Mouse (Mus musculus) myocyte (in vitro differentiated cells): Measurements from ENCODE around the gene Zswim5. TPM values are rescaled to one million over a fixed set of nuclear protein-coding genes. Genes with fewer than 3 reads are reported as not detected.

Source experiments
- H3K27me3 ChIP-seq: one replicate; pipeline ENCODE4 v1.6.1; 2011; ENCODE audit not compliant: control insufficient read depth, insufficient read depth, insufficient read length
- H3K36me3 ChIP-seq: one replicate; pipeline ENCODE4 v1.6.1; 2011; ENCODE audit not compliant: control insufficient read depth, insufficient read depth
- H3K4me2 ChIP-seq: one replicate; pipeline ENCODE4 v1.6.1; 2011; ENCODE audit warnings: low read depth, control low read depth
- H3K4me3 ChIP-seq: one replicate; pipeline ENCODE4 v1.5.1; 2011; ENCODE audit warnings: mild to moderate bottlenecking, control low read depth, moderate library complexity
- H3K79me2 ChIP-seq: one replicate; pipeline ENCODE4 v1.6.1; 2011; ENCODE audit not compliant: control insufficient read depth, insufficient read depth
- H3ac ChIP-seq: one replicate; pipeline ENCODE4 v1.6.1; 2011; ENCODE audit not compliant: control insufficient read depth, insufficient read length
- CEBPB ChIP-seq: IDR thresholded peaks from 2 replicates; pipeline ENCODE4 v1.6.1; 2011; ENCODE audit warnings: mild to moderate bottlenecking, moderate library complexity; ENCODE audit not compliant: poor library complexity, insufficient read depth, severe bottlenecking
- E2F4 ChIP-seq: IDR thresholded peaks from one replicate; pipeline ENCODE4 v1.6.1; 2011; ENCODE audit warnings: mild to moderate bottlenecking, control low read depth, moderate library complexity; ENCODE audit not compliant: insufficient read depth
- MAX ChIP-seq: IDR thresholded peaks from one replicate; pipeline ENCODE4 v1.6.1; 2011; ENCODE audit warnings: low read depth, mild to moderate bottlenecking, control low read depth
- MYOD1 ChIP-seq, 3 experiments: IDR thresholded peaks; one replicate each; pipeline ENCODE4 v1.6.1; 2011; ENCODE audit warnings: control low read depth in 2 of 3, low read depth in 2 of 3, mild to moderate bottlenecking in 2 of 3, moderate library complexity in 1 of 3; ENCODE audit not compliant: insufficient read length in 2 of 3, control insufficient read depth in 1 of 3
- MYOG ChIP-seq, 3 experiments: IDR thresholded peaks; one replicate each; pipeline ENCODE4 v1.6.1; 2011; ENCODE audit warnings: control low read depth in 2 of 3, low read depth in 2 of 3, mild to moderate bottlenecking in 2 of 3; ENCODE audit not compliant: insufficient read length in 2 of 3, control insufficient read depth in 1 of 3, insufficient read depth in 1 of 3
- POLR2A ChIP-seq: IDR thresholded peaks from one replicate; pipeline ENCODE4 v1.6.1; 2011; ENCODE audit warnings: low read depth, mild to moderate bottlenecking, control low read depth, moderate library complexity; ENCODE audit not compliant: insufficient read length
- POLR2AphosphoS2 ChIP-seq: IDR thresholded peaks from one replicate; pipeline ENCODE4 v1.6.1; 2011; ENCODE audit warnings: low read depth, control low read depth; ENCODE audit not compliant: insufficient read length
- REST ChIP-seq: IDR thresholded peaks from one replicate; pipeline ENCODE4 v1.6.1; 2011; ENCODE audit warnings: mild to moderate bottlenecking, control low read depth, moderate library complexity; ENCODE audit not compliant: insufficient read depth, insufficient read length
- SRF ChIP-seq: IDR thresholded peaks from one replicate; pipeline ENCODE4 v1.6.1; 2011; ENCODE audit warnings: low read depth; ENCODE audit not compliant: control insufficient read depth, insufficient read length
- TCF12 ChIP-seq: IDR thresholded peaks from one replicate; pipeline ENCODE4 v1.6.1; 2011; ENCODE audit warnings: mild to moderate bottlenecking, control low read depth; ENCODE audit not compliant: poor library complexity, insufficient read depth, severe bottlenecking
- TCF3 ChIP-seq: IDR thresholded peaks from one replicate; pipeline ENCODE4 v1.6.1; 2011; ENCODE audit warnings: low read depth, control low read depth; ENCODE audit not compliant: insufficient read length
- USF1 ChIP-seq: IDR thresholded peaks from one replicate; pipeline ENCODE4 v1.6.1; 2011; ENCODE audit warnings: low read depth, mild to moderate bottlenecking, control low read depth, moderate library complexity
- polyA plus RNA-seq: library from polyadenylated mRNA; unstranded; fragments of >200 nt; fragmentation: generic; extraction: Trizol; gene quantifications from one replicate; pipeline ENCODE4 v1.2.1, GENCODE M21; 2012; ENCODE audit warnings: missing spikeins

Gene Zswim5
- polyA plus RNA-seq, 1 experiment = not detected

DNA sequence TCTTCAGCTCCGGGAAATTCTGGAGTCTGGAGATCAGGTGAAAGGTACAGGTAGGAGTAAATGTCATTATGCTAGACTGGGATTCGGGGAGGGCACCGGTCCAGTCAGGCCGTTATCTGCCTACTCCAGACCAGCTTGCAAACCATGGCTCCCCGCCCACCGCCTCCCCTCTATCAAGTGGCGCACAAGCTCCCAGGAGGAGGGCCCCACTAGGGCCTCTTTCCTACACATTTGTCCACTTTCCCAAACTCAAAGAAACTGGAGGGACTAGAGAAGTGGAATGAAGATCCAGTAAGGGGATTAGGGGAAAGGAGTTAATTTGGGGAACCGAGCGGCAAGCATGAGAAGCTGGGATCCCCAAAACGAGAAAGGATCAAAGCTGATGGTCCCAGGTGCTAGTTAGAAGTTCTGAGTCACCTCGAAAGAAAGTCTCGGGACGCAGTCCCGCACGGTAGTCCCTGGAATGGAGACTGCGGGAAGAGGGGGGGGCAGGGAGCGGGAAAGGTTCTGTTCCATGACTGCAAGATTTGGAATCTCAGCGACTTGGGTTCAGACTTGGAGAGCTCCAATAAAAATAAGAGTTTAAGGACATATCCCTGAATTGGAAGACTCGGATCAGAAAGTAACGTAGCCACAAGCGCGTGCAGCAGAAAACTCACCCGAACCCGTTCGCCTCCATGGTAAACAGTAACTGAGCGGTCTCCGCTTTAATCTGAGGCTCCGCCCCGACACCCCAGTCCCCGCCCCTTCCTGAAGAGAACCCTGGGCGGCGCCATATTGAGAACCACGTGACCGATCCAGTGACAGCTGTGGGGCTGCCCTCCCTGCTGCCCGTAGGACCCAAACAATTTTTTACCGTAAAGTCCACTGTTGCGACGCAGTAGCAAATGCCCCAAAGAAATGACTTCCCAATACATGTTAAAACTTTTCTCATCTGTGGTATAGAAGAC, 116.8 kb downstream of the Zswim5 start, which contains the start of gene Urod:
Gene Urod (minus strand): TSS at position 742 of the 950 bp plus-strand sequence.
- Histone ChIP-seq H3K4me2 (peak within 1 kb of the TSS; percentile 99), H3K27me3 (no peaks in the 10 kb centered on the region), H3K4me3 (peak within 1 kb of the TSS; percentile 54), H3ac (peak within 1 kb of the TSS; percentile 43), H3K79me2 (no peaks in the 10 kb centered on the region), H3K36me3 (peaks cover 9% of the 10 kb centered on the region)
- TF ChIP-seq POLR2A (peak; percentile 66), POLR2AphosphoS2 (peak; percentile 65), USF1 (peak; percentile 97), MAX (no peak), MYOD1 (IDR thresholded peaks at IDR 0.05; ENCODE audit: control insufficient read depth in 1 of 3, insufficient read length in 2 of 3, low read depth in 2 of 3) (peak; percentile 46 to 94 (median 92)), E2F4 (no peak), TCF12 (peak; percentile 81), MYOG (IDR thresholded peaks at IDR 0.05; ENCODE audit: control insufficient read depth in 1 of 3, insufficient read depth in 1 of 3, insufficient read length in 2 of 3, low read depth in 2 of 3) (peak; percentile 88 to 98 (median 93)), SRF (no peak), CEBPB (no peak), TCF3 (peak; percentile 33), REST (no peak)

GRCm38 (mm10) chr4:116995131-116995797, 118.1 kb downstream of the Zswim5 start, which contains the start of gene Hectd3:
TSS of gene Hectd3 (plus strand) at chr4:116995317.
- TF ChIP-seq POLR2A = peak; percentile 63
- TF ChIP-seq SRF = no peak
- no peak for TF ChIP-seq TCF3
- TF ChIP-seq MYOG (IDR thresholded peaks at IDR 0.05; ENCODE audit: control insufficient read depth in 1 of 3, insufficient read depth in 1 of 3, insufficient read length in 2 of 3, low read depth in 2 of 3) = peak in 1 of 3 experiments; percentile 41
- TF ChIP-seq POLR2AphosphoS2 = peak; percentile 16
- peak; percentile 9 for TF ChIP-seq USF1

GRCm38 (mm10) chr4:116995798-116996135, 118.6 kb downstream of the Zswim5 start:
- H3K4me3 ChIP-seq = peak overlapping the region; percentile 54
- TF ChIP-seq TCF3 = no peak
- TF ChIP-seq MYOG (IDR thresholded peaks at IDR 0.05; ENCODE audit: control insufficient read depth in 1 of 3, insufficient read depth in 1 of 3, insufficient read length in 2 of 3, low read depth in 2 of 3) = no peak
- peak in 1 of 3 experiments; percentile 28 for TF ChIP-seq MYOD1 (IDR thresholded peaks at IDR 0.05; ENCODE audit: control insufficient read depth in 1 of 3, insufficient read length in 2 of 3, low read depth in 2 of 3)
- H3K27me3 ChIP-seq = no peaks in the 10 kb centered on the region

More at GRCm38 (mm10) chr4:116995131-116995797, 118.1 kb downstream of the Zswim5 start, which contains the start of gene Hectd3:
- Histone ChIP-seq H3K4me3 (peak within 1 kb of the TSS; percentile 54), H3K27me3 (no peaks in the 10 kb centered on the region), H3K79me2 (no peaks in the 10 kb centered on the region), H3K36me3 (peaks cover 8% of the 10 kb centered on the region), H3ac (peak within 1 kb of the TSS; percentile 43), H3K4me2 (peak within 1 kb of the TSS; percentile 99)

DNA sequence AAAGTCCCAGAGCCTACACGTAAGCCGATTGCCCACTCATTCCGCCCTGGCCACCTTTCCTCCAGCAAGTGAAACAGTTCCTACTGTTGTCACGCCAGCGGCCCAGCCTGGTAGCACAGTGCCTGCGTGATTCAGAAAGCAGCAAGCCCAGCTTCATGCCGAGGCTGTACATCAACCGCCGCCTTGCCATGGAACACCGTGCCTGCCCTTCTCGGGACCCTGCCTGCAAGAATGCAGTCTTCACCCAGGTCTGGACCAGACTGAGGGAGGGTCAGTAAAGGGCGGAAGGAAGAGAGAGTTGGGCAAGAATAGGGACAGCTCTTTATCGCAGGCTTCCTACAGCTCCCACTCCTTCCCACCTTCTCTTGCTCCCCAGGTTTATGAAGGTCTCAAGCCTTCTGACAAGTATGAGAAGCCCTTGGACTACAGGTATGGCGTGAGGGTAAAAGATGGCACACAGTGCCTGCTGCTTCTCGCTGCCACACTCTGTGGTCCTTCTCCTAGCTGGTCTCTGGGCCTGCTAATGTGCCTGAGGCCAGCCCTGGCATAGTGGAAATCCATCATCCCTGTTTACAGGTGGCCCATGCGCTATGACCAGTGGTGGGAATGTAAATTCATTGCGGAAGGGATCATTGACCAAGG, 122.5 kb downstream of the Zswim5 start:
- Histone ChIP-seq H3ac (no peak overlapping the region), H3K36me3 (peaks cover 5% of the 10 kb centered on the region), H3K27me3 (no peaks in the 10 kb centered on the region), H3K79me2 (no peaks in the 10 kb centered on the region), H3K4me2 (no peak overlapping the region), H3K4me3 (no peak overlapping the region)
- TF ChIP-seq POLR2A = no peak
- no peak for TF ChIP-seq MYOD1 (IDR thresholded peaks at IDR 0.05; ENCODE audit: control insufficient read depth in 1 of 3, insufficient read length in 2 of 3, low read depth in 2 of 3)
- no peak for TF ChIP-seq E2F4
- TF ChIP-seq TCF3 = no peak
- no peak for TF ChIP-seq REST
- TF ChIP-seq MAX = no peak
- no peak for TF ChIP-seq TCF12
- TF ChIP-seq CEBPB = no peak
- no peak for TF ChIP-seq USF1
- no peak for TF ChIP-seq MYOG (IDR thresholded peaks at IDR 0.05; ENCODE audit: control insufficient read depth in 1 of 3, insufficient read depth in 1 of 3, insufficient read length in 2 of 3, low read depth in 2 of 3)
- TF ChIP-seq SRF = no peak
- no peak for TF ChIP-seq POLR2AphosphoS2

More at GRCm38 (mm10) chr4:116995798-116996135, 118.6 kb downstream of the Zswim5 start:
- Histone ChIP-seq H3K79me2 (no peaks in the 10 kb centered on the region), H3K4me2 (peak overlapping the region; percentile 95), H3K36me3 (peaks cover 5% of the 10 kb centered on the region), H3ac (peak overlapping the region; percentile 43)
